Mouse (Mus musculus): ENCODE data around the gene Adipoq. TPM values are rescaled to one million over a fixed set of nuclear protein-coding genes. Genes with fewer than 3 reads are reported as not detected.

Gene Adipoq
- polyA plus RNA-seq, 1 experiment, result 78.4 TPM

Other genes starting within 250 kb of the Adipoq start
- gene Fetub, start 228.2 kb upstream of the Adipoq start, polyA plus RNA-seq (2012; rRNA removed), result 1.8 and 2.3 TPM in 2 replicates
- gene Hrg, start 195.5 kb upstream of the Adipoq start, polyA plus RNA-seq (2012; rRNA removed), result not detected in 2 replicates
- gene Kng2, start 117.1 kb upstream of the Adipoq start, polyA plus RNA-seq (2012; rRNA removed), result 0.07 and 0.21 TPM in 2 replicates
- gene Kng1, start 88.7 kb upstream of the Adipoq start, polyA plus RNA-seq (2012; rRNA removed), result 0.08 and 0.10 TPM in 2 replicates
- 624 and 781 TPM in 2 replicates for gene Eif4a2, start 39.1 kb upstream of the Adipoq start, polyA plus RNA-seq (2012; rRNA removed)
- 1.3 and 2.5 TPM in 2 replicates for gene Rfc4, start 18.8 kb upstream of the Adipoq start, polyA plus RNA-seq (2012; rRNA removed)
- gene St6gal1, start 78.2 kb downstream of the Adipoq start, polyA plus RNA-seq (2012; rRNA removed), result 8.1 and 8.8 TPM in 2 replicates

All from urinary bladder, adult 2 months (tissue).